ENCODE assay signal across 13 mouse cellular contexts in the genomic region with DNA sequence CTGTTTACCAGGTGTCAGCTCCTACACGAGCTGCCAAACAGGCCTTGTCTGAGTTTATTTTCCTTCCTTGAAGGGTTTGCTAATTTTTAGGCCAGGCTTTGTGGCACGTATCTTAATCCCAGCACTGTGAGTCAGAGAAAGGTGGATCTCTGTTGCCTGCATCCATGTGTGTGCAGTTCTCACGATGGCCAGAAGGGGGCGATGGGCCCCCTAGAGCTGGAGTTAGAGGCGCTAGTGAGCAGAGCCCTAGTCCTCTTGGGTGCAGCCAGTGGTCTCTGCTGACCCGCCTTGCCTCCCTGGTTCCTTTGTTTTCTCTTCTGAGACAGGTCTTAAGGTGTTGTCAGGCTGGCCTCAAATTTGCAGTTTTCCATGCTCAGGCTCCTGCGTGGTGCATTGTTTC. TPM values are rescaled to one million over a fixed set of nuclear protein-coding genes. Genes with fewer than 3 reads are reported as not detected.
DNase-seq lines count a peak whose midpoint lies in the region; ATAC-seq and TF ChIP-seq lines count a peak whose summit lies in the region.
"Had no signal": no experiment of that assay in that cellular context is flagged by ENCODE, and none has a peak within 500 bp of the region (broad histone marks: within the 10 kb centered on the region; RNA-seq: fewer than 3 reads in every experiment).

No protein-coding gene starts in this region.

- ATAC-seq in midbrain, postnatal 0 days (ENCODE audit: low FRiP score): no peak
- ATAC-seq in midbrain, embryonic 14.5 days (ENCODE audit: low FRiP score, low TSS enrichment): no peak
- ATAC-seq in stomach, postnatal 0 days (ENCODE audit: low FRiP score, low TSS enrichment): no peak
- no peak for ATAC-seq in intestine, embryonic 15.5 days
- ATAC-seq: forebrain, embryonic 15.5 days had no signal

- H3K4me2 ChIP-seq in midbrain, postnatal 0 days (ENCODE audit: low read depth, low read length, poor library complexity, severe bottlenecking): no peak overlapping the region
- no peak overlapping the region for H3K4me2 ChIP-seq in midbrain, embryonic 14.5 days (ENCODE audit: low read length)
- H3K4me2 ChIP-seq in stomach, postnatal 0 days (replicated peaks; ENCODE audit: low read depth): no peak overlapping the region
- no peak overlapping the region for H3K4me2 ChIP-seq in intestine, embryonic 15.5 days (replicated peaks)
- H3K4me2 ChIP-seq: forebrain, embryonic 15.5 days; heart, embryonic 13.5 days; liver, embryonic 15.5 days had no signal

- TF ChIP-seq POLR2A in bone marrow macrophage, adult 2 months (IDR thresholded peaks at IDR 0.05; ENCODE audit: borderline replicate concordance, low read depth, low read length): no peak

- no peaks in the 10 kb centered on the region for H3K9me3 ChIP-seq in midbrain, postnatal 0 days (ENCODE audit: low read length)
- H3K9me3 ChIP-seq in midbrain, embryonic 14.5 days (ENCODE audit: control insufficient read depth, low read length): no peaks in the 10 kb centered on the region
- H3K9me3 ChIP-seq in stomach, postnatal 0 days (ENCODE audit: control insufficient read depth, low read length): no peaks in the 10 kb centered on the region
- H3K9me3 ChIP-seq in intestine, embryonic 15.5 days: no peaks in the 10 kb centered on the region
- H3K9me3 ChIP-seq: forebrain, embryonic 15.5 days; heart, embryonic 13.5 days; liver, embryonic 15.5 days had no signal

- H3K27me3 ChIP-seq in midbrain, postnatal 0 days (ENCODE audit: insufficient read depth, low read length): no peaks in the 10 kb centered on the region
- H3K27me3 ChIP-seq in midbrain, embryonic 14.5 days (ENCODE audit: control insufficient read depth, insufficient read depth, low read length): no peaks in the 10 kb centered on the region
- no peaks in the 10 kb centered on the region for H3K27me3 ChIP-seq in stomach, postnatal 0 days (ENCODE audit: control insufficient read depth, insufficient read depth, low read length)
- H3K27me3 ChIP-seq in intestine, embryonic 15.5 days (replicated peaks): no peaks in the 10 kb centered on the region
- H3K27me3 ChIP-seq: forebrain, embryonic 15.5 days; heart, embryonic 13.5 days had no signal

- no peak overlapping the region for H3K4me3 ChIP-seq in gastrocnemius, adult 2 months
- no peak overlapping the region for H3K4me3 ChIP-seq in midbrain, postnatal 0 days (ENCODE audit: low read depth, low read length)
- no peak overlapping the region for H3K4me3 ChIP-seq in midbrain, embryonic 14.5 days (replicated peaks; ENCODE audit: low read depth, low read length)
- no peak overlapping the region for H3K4me3 ChIP-seq in bone marrow macrophage, adult 2 months (ENCODE audit: insufficient read depth, low read length)
- no peak overlapping the region for H3K4me3 ChIP-seq in stomach, postnatal 0 days (ENCODE audit: low read depth, low read length)
- H3K4me3 ChIP-seq in intestine, embryonic 15.5 days (replicated peaks): no peak overlapping the region
- H3K4me3 ChIP-seq: forebrain, embryonic 15.5 days; heart, embryonic 13.5 days; liver, embryonic 15.5 days; myocyte had no signal

- H3K4me1 ChIP-seq in midbrain, postnatal 0 days (ENCODE audit: insufficient read depth, low read length): peaks cover 13% of the 10 kb centered on the region
- H3K4me1 ChIP-seq in midbrain, embryonic 14.5 days (ENCODE audit: control insufficient read depth, insufficient read depth, low read length): peaks cover 12% of the 10 kb centered on the region
- peaks cover 13% of the 10 kb centered on the region for H3K4me1 ChIP-seq in bone marrow macrophage, adult 2 months (ENCODE audit: control insufficient read depth, insufficient read depth, low read length)
- H3K4me1 ChIP-seq in stomach, postnatal 0 days (replicated peaks; ENCODE audit: control insufficient read depth, insufficient read depth): no peaks in the 10 kb centered on the region; the same call in 1 of the 2 replicates
- peaks cover 23% of the 10 kb centered on the region for H3K4me1 ChIP-seq in intestine, embryonic 15.5 days (replicated peaks)

- DNase-seq in gastrocnemius, adult 2 months: no peak
- DNase-seq in gastrocnemius, postnatal 25 days: no peak
- no peak for DNase-seq in midbrain, postnatal 0 days (ENCODE audit: low spot score)
- DNase-seq in midbrain, embryonic 14.5 days: no peak
- DNase-seq in stomach, postnatal 0 days (ENCODE audit: low spot score): peak; percentile 36
- no peak for DNase-seq in urinary bladder, postnatal 10 days (ENCODE audit: low spot score)
- DNase-seq: cerebellum, adult 11 months had no signal

- H3K27ac ChIP-seq in gastrocnemius, adult 2 months: peak overlapping the region; percentile 59
- no peak overlapping the region for H3K27ac ChIP-seq in midbrain, postnatal 0 days (ENCODE audit: low read depth, low read length)
- no peak overlapping the region for H3K27ac ChIP-seq in midbrain, embryonic 14.5 days (replicated peaks; ENCODE audit: low read depth, low read length)
- no peak overlapping the region for H3K27ac ChIP-seq in bone marrow macrophage, adult 2 months (ENCODE audit: insufficient read depth, low read depth, low read length)
- H3K27ac ChIP-seq in stomach, postnatal 0 days (replicated peaks): no peak overlapping the region; the same call in 1 of the 2 replicates
- H3K27ac ChIP-seq in intestine, embryonic 15.5 days: no peak overlapping the region
- H3K27ac ChIP-seq: forebrain, embryonic 15.5 days; heart, embryonic 13.5 days; liver, embryonic 15.5 days had no signal

- no peak for TF ChIP-seq EP300 in stomach, postnatal 0 days (optimal IDR thresholded peaks at IDR 0.05)

- TF ChIP-seq CTCF in gastrocnemius, adult 2 months (IDR thresholded peaks at IDR 0.05): peak; percentile 60
- TF ChIP-seq CTCF in midbrain, postnatal 0 days (IDR thresholded peaks at IDR 0.05): peak; percentile 69
- TF ChIP-seq CTCF in bone marrow macrophage, adult 2 months (IDR thresholded peaks at IDR 0.05; ENCODE audit: low read depth, low read length): peak; percentile 66
- TF ChIP-seq CTCF in stomach, postnatal 0 days (IDR thresholded peaks at IDR 0.05; ENCODE audit: low read depth): peak; percentile 78

- 65% methylated on average over 7 of the region's 7 CpGs for WGBS in midbrain, postnatal 0 days
- WGBS in midbrain, embryonic 14.5 days: 65% methylated on average over 7 of the region's 7 CpGs
- WGBS in stomach, postnatal 0 days: 60% methylated on average over 7 of the region's 7 CpGs
- 67% methylated on average over 7 of the region's 7 CpGs for WGBS in intestine, embryonic 15.5 days

- H3K36me3 ChIP-seq in midbrain, postnatal 0 days (ENCODE audit: insufficient read depth, low read length): peaks cover 47% of the 10 kb centered on the region
- peaks cover 54% of the 10 kb centered on the region for H3K36me3 ChIP-seq in midbrain, embryonic 14.5 days (ENCODE audit: control insufficient read depth, insufficient read depth, low read length)
- peaks cover 13% of the 10 kb centered on the region for H3K36me3 ChIP-seq in stomach, postnatal 0 days (ENCODE audit: control insufficient read depth, insufficient read depth, low read length)
- peaks cover 30% of the 10 kb centered on the region for H3K36me3 ChIP-seq in intestine, embryonic 15.5 days

- H3K9ac ChIP-seq in midbrain, postnatal 0 days (replicated peaks; ENCODE audit: low read length, poor library complexity, severe bottlenecking): no peak overlapping the region
- no peak overlapping the region for H3K9ac ChIP-seq in midbrain, embryonic 14.5 days (replicated peaks; ENCODE audit: low read length)
- H3K9ac ChIP-seq in stomach, postnatal 0 days (ENCODE audit: low read length): no peak overlapping the region
- no peak overlapping the region for H3K9ac ChIP-seq in intestine, embryonic 15.5 days
- H3K9ac ChIP-seq: forebrain, embryonic 15.5 days; heart, embryonic 13.5 days; liver, embryonic 15.5 days had no signal

- intact Hi-C loops in gastrocnemius, adult 2 months (cut with DNase I): no loop called here

RNA-seq across cellular contexts. Expression of gene Thop1, which starts 3.6 kb away (rescaled TPM):
- total RNA-seq in gastrocnemius, adult 2 months (2021): 10 to 100 TPM; 25.1 to 25.9 TPM
- total RNA-seq in gastrocnemius, postnatal 25 days (2021): 10 to 100 TPM; 18.5 to 22.9 TPM
- total RNA-seq in midbrain, postnatal 0 days (2014; rRNA removed): 59.9 and 67.1 TPM in 2 replicates
- polyA plus RNA-seq in midbrain, postnatal 0 days (2015; fragmentation: Nextera tagmentation; extraction: Ambion mirVana): 35.2 and 35.8 TPM in 2 replicates
- 31.2 and 38.2 TPM in 2 replicates for polyA plus RNA-seq in midbrain, embryonic 14.5 days (2014; fragmentation: Nextera tagmentation; extraction: Ambion mirVana)
- 7.4 and 10.8 TPM in 2 replicates for polyA plus RNA-seq in bone marrow macrophage, adult 2 months (2012; ENCODE audit: insufficient read depth, insufficient read length, missing spikeins)
- polyA plus RNA-seq in stomach, postnatal 0 days (2015; fragmentation: Nextera tagmentation; extraction: Ambion mirVana): 77.2 and 83.8 TPM in 2 replicates
- polyA plus RNA-seq in intestine, embryonic 15.5 days (2015; fragmentation: Nextera tagmentation; extraction: Ambion mirVana): 57.1 and 60.1 TPM in 2 replicates

RNA-seq across cellular contexts. Expression of gene Sgta, which starts 13.5 kb away (rescaled TPM):
- total RNA-seq in gastrocnemius, adult 2 months (2021): 100 to 1,000 TPM; 100 TPM
- 10 to 100 TPM; 82.2 to 85.2 TPM for total RNA-seq in gastrocnemius, postnatal 25 days (2021)
- 216 and 236 TPM in 2 replicates for total RNA-seq in midbrain, postnatal 0 days (2014; rRNA removed)
- polyA plus RNA-seq in midbrain, postnatal 0 days (2015; fragmentation: Nextera tagmentation; extraction: Ambion mirVana): 325 and 348 TPM in 2 replicates
- polyA plus RNA-seq in midbrain, embryonic 14.5 days (2014; fragmentation: Nextera tagmentation; extraction: Ambion mirVana): 259 and 292 TPM in 2 replicates
- 58.5 and 66.8 TPM in 2 replicates for polyA plus RNA-seq in bone marrow macrophage, adult 2 months (2012; ENCODE audit: insufficient read depth, insufficient read length, missing spikeins)
- 93.7 and 98.7 TPM in 2 replicates for polyA plus RNA-seq in stomach, postnatal 0 days (2015; fragmentation: Nextera tagmentation; extraction: Ambion mirVana)
- polyA plus RNA-seq in intestine, embryonic 15.5 days (2015; fragmentation: Nextera tagmentation; extraction: Ambion mirVana): 166 and 183 TPM in 2 replicates

RNA-seq across cellular contexts. Expression of gene Creb3l3, which starts 25.2 kb away (rescaled TPM):
- not detected for total RNA-seq in gastrocnemius, adult 2 months (2021)
- under 1 TPM; 0.10 to 0.83 TPM for total RNA-seq in gastrocnemius, postnatal 25 days (2021)
- total RNA-seq in midbrain, postnatal 0 days (2014; rRNA removed): 0.28 and 1.6 TPM in 2 replicates
- polyA plus RNA-seq in midbrain, postnatal 0 days (2015; fragmentation: Nextera tagmentation; extraction: Ambion mirVana): 0.62 and 0.81 TPM in 2 replicates
- 0.09 and 0.31 TPM in 2 replicates for polyA plus RNA-seq in midbrain, embryonic 14.5 days (2014; fragmentation: Nextera tagmentation; extraction: Ambion mirVana)
- 1.3 TPM in 2 replicates for polyA plus RNA-seq in bone marrow macrophage, adult 2 months (2012; ENCODE audit: insufficient read depth, insufficient read length, missing spikeins)
- polyA plus RNA-seq in stomach, postnatal 0 days (2015; fragmentation: Nextera tagmentation; extraction: Ambion mirVana): 9.3 and 10.4 TPM in 2 replicates
- 48.2 and 57.8 TPM in 2 replicates for polyA plus RNA-seq in intestine, embryonic 15.5 days (2015; fragmentation: Nextera tagmentation; extraction: Ambion mirVana)

RNA-seq across cellular contexts. Expression of gene Map2k2, which starts 32.3 kb away (rescaled TPM):
- 100 to 1,000 TPM; 148 to 187 TPM for total RNA-seq in gastrocnemius, adult 2 months (2021)
- total RNA-seq in gastrocnemius, postnatal 25 days (2021): 100 to 1,000 TPM; 149 to 161 TPM
- total RNA-seq in midbrain, postnatal 0 days (2014; rRNA removed): 256 and 261 TPM in 2 replicates
- polyA plus RNA-seq in midbrain, postnatal 0 days (2015; fragmentation: Nextera tagmentation; extraction: Ambion mirVana): 210 and 218 TPM in 2 replicates
- 236 and 240 TPM in 2 replicates for polyA plus RNA-seq in midbrain, embryonic 14.5 days (2014; fragmentation: Nextera tagmentation; extraction: Ambion mirVana)
- polyA plus RNA-seq in bone marrow macrophage, adult 2 months (2012; ENCODE audit: insufficient read depth, insufficient read length, missing spikeins): 71.4 and 77.6 TPM in 2 replicates
- 135 and 142 TPM in 2 replicates for polyA plus RNA-seq in stomach, postnatal 0 days (2015; fragmentation: Nextera tagmentation; extraction: Ambion mirVana)
- 190 and 208 TPM in 2 replicates for polyA plus RNA-seq in intestine, embryonic 15.5 days (2015; fragmentation: Nextera tagmentation; extraction: Ambion mirVana)

RNA-seq across cellular contexts. Expression of gene Slc39a3, which starts 36.2 kb away (rescaled TPM):
- total RNA-seq in gastrocnemius, adult 2 months (2021): 10 to 100 TPM; 11.6 to 16.0 TPM
- total RNA-seq in gastrocnemius, postnatal 25 days (2021): 10 to 100 TPM; 13.5 to 13.9 TPM
- total RNA-seq in midbrain, postnatal 0 days (2014; rRNA removed): 115 and 122 TPM in 2 replicates
- 50.2 and 54.7 TPM in 2 replicates for polyA plus RNA-seq in midbrain, postnatal 0 days (2015; fragmentation: Nextera tagmentation; extraction: Ambion mirVana)
- 32.4 and 34.9 TPM in 2 replicates for polyA plus RNA-seq in midbrain, embryonic 14.5 days (2014; fragmentation: Nextera tagmentation; extraction: Ambion mirVana)
- polyA plus RNA-seq in bone marrow macrophage, adult 2 months (2012; ENCODE audit: insufficient read depth, insufficient read length, missing spikeins): 14.0 and 14.5 TPM in 2 replicates
- 11.0 and 11.1 TPM in 2 replicates for polyA plus RNA-seq in stomach, postnatal 0 days (2015; fragmentation: Nextera tagmentation; extraction: Ambion mirVana)
- 15.0 and 18.2 TPM in 2 replicates for polyA plus RNA-seq in intestine, embryonic 15.5 days (2015; fragmentation: Nextera tagmentation; extraction: Ambion mirVana)
